9 mouse cellular contexts compared by ENCODE assay signal in the genomic region with DNA sequence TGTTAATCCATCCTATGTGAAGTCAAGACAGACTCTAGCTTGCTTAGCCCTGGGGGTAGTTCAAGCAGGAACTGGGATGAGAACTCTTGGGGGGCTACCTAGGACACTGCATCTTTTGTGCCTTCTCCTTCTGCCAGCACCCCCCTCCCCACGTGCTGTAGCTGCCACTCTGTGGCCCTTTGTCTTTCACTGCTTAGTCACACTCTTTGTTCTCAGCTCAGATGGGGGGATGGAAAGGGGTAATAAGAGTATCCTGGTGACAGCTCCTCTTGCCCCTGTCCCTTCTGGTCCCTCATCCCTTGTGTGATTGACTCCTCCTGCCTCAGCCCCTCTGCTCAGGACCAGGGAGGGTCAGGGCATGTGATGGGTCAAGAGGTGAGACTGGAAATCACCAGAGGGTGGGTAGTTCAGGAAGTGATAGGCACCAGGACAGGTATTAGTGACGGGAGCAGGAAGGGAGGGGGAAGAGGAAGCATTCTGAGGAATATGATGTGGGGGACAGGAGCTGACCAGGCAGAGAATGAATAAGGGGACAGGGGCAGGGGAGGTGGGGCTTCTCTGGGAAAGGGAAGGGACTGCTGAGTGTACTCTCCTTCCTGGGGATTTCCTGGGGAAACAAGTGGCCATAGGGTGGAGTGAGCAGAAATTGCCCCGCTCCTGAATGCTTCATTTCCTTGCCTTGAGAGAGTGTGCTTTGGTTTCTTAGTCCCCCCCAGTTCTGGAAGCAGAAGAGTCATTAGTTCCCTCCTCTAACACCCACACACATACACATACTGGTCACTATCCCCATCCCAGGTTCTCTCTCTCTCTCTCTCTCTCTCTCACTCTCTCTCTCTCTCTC. TPM values are rescaled to one million over a fixed set of nuclear protein-coding genes. Genes with fewer than 3 reads are reported as not detected.
DNase-seq lines count a peak whose midpoint lies in the region; ATAC-seq lines count a peak whose summit lies in the region.
"Had no signal": no experiment of that assay in that cellular context is flagged by ENCODE, and none has a peak within 500 bp of the region (broad histone marks: within the 10 kb centered on the region; RNA-seq: fewer than 3 reads in every experiment).

No protein-coding gene starts in this region.

- 19% methylated on average over 3 of the region's 3 CpGs for WGBS in kidney, embryonic 14.5 days
- 40% methylated on average over 3 of the region's 3 CpGs for WGBS in embryonic facial prominence, embryonic 15.5 days
- 33% methylated on average over 3 of the region's 3 CpGs for WGBS in liver, embryonic 11.5 days

- no peak overlapping the region for H3K9ac ChIP-seq in kidney, embryonic 14.5 days (ENCODE audit: low read depth, low read length)
- no peak overlapping the region for H3K9ac ChIP-seq in embryonic facial prominence, embryonic 15.5 days
- no peak overlapping the region for H3K9ac ChIP-seq in liver, embryonic 11.5 days (ENCODE audit: low read depth, low read length)

- no peaks in the 10 kb centered on the region for H3K9me3 ChIP-seq in kidney, embryonic 14.5 days (ENCODE audit: control insufficient read depth, low read length)
- H3K9me3 ChIP-seq in embryonic facial prominence, embryonic 15.5 days (replicated peaks), result no peaks in the 10 kb centered on the region
- no peaks in the 10 kb centered on the region for H3K9me3 ChIP-seq in liver, embryonic 11.5 days (ENCODE audit: control insufficient read depth, low read length)

- no peaks in the 10 kb centered on the region for H3K27me3 ChIP-seq in kidney, embryonic 14.5 days (ENCODE audit: control insufficient read depth, insufficient read depth, low read length)
- H3K27me3 ChIP-seq in embryonic facial prominence, embryonic 15.5 days, result no peaks in the 10 kb centered on the region
- peaks cover 12% of the 10 kb centered on the region for H3K27me3 ChIP-seq in liver, embryonic 11.5 days (replicated peaks; ENCODE audit: control insufficient read depth, insufficient read depth, low read length)

- H3K4me3 ChIP-seq in kidney, embryonic 14.5 days (ENCODE audit: low read length), result no peak overlapping the region
- H3K4me3 ChIP-seq in embryonic facial prominence, embryonic 15.5 days (replicated peaks), result no peak overlapping the region
- H3K4me3 ChIP-seq in liver, embryonic 11.5 days (ENCODE audit: low read depth, low read length), result no peak overlapping the region

- ATAC-seq in kidney, embryonic 14.5 days (ENCODE audit: low FRiP score, low TSS enrichment), result no peak
- no peak for ATAC-seq in embryonic facial prominence, embryonic 15.5 days (ENCODE audit: insufficient number of reproducible peaks, low FRiP score, low TSS enrichment, low read depth)
- no peak for ATAC-seq in liver, embryonic 11.5 days (replicated peaks; ENCODE audit: low FRiP score)

- peaks cover 14% of the 10 kb centered on the region for H3K36me3 ChIP-seq in kidney, embryonic 14.5 days (ENCODE audit: control insufficient read depth, insufficient read depth, low read length)
- peaks cover 13% of the 10 kb centered on the region for H3K36me3 ChIP-seq in embryonic facial prominence, embryonic 15.5 days
- peaks cover 4% of the 10 kb centered on the region; the same call in 1 of the 2 replicates for H3K36me3 ChIP-seq in liver, embryonic 11.5 days (ENCODE audit: control insufficient read depth, insufficient read depth, low read length)

- peak overlapping the region; percentile 60 for H3K27ac ChIP-seq in kidney, embryonic 14.5 days (ENCODE audit: low read depth, low read length)
- peak overlapping the region; percentile 97 for H3K27ac ChIP-seq in embryonic facial prominence, embryonic 15.5 days (replicated peaks)
- peak overlapping the region; percentile 78 for H3K27ac ChIP-seq in liver, embryonic 11.5 days (ENCODE audit: low read depth, low read length)

- peak overlapping the region; percentile 45; the same call in 1 of the 2 replicates for H3K4me2 ChIP-seq in kidney, embryonic 14.5 days (replicated peaks; ENCODE audit: low read depth, low read length)
- H3K4me2 ChIP-seq in embryonic facial prominence, embryonic 15.5 days (replicated peaks), result no peak overlapping the region
- H3K4me2 ChIP-seq in liver, embryonic 11.5 days, result peak overlapping the region; percentile 92; the same call in 1 of the 2 replicates

- H3K4me1 ChIP-seq in kidney, embryonic 14.5 days (ENCODE audit: control insufficient read depth, insufficient read depth, low read length), result peaks cover 38% of the 10 kb centered on the region
- peaks cover 74% of the 10 kb centered on the region for H3K4me1 ChIP-seq in embryonic facial prominence, embryonic 15.5 days
- H3K4me1 ChIP-seq in liver, embryonic 11.5 days (replicated peaks; ENCODE audit: control insufficient read depth, insufficient read depth, low read length), result peaks cover 34% of the 10 kb centered on the region

- intact Hi-C loops in gastrocnemius, postnatal 14 days (cut with DNase I; ENCODE audit: low total_unique reads), result no loop called here

- DNase-seq in kidney, postnatal 4 days, result no peak
- peak; percentile 44 for DNase-seq in ES-CJ7 (ENCODE audit: low read depth, low spot score)
- no peak for DNase-seq in liver, embryonic 11.5 days (ENCODE audit: low spot score)
- no peak for DNase-seq in gastrocnemius, postnatal 14 days
- DNase-seq in left cerebral cortex, adult 18-20 months (ENCODE audit: low spot score in 2 of 2), result no peak
- no peak for DNase-seq in gastrocnemius, postnatal 25 days

RNA-seq across cellular contexts. Expression of a gene that starts 1.6 kb away (rescaled TPM):
- polyA plus RNA-seq in kidney, embryonic 14.5 days (2014; fragmentation: Nextera tagmentation; extraction: Ambion mirVana), result 4.1 and 6.9 TPM in 2 replicates
- 26.0 and 26.6 TPM in 2 replicates for polyA plus RNA-seq in embryonic facial prominence, embryonic 15.5 days (2015; fragmentation: Nextera tagmentation; extraction: Ambion mirVana)
- 1.6 and 2.0 TPM in 2 replicates for polyA plus RNA-seq in liver, embryonic 11.5 days (2014; fragmentation: Nextera tagmentation; extraction: Ambion mirVana)
- 1 to 10 TPM; 2.4 to 3.1 TPM for total RNA-seq in gastrocnemius, postnatal 14 days (2021)
- total RNA-seq in left cerebral cortex, adult 18-20 months (2021), result 1 to 10 TPM; 5.9 to 8.9 TPM
- total RNA-seq in gastrocnemius, postnatal 25 days (2021), result 1 to 10 TPM in 1 of 2 experiments, under 1 TPM in 1; 0.43 to 1.4 TPM

RNA-seq across cellular contexts. Expression of a gene that starts 2.6 kb away (rescaled TPM):
- polyA plus RNA-seq in kidney, embryonic 14.5 days (2014; fragmentation: Nextera tagmentation; extraction: Ambion mirVana), result 229 and 293 TPM in 2 replicates
- polyA plus RNA-seq in embryonic facial prominence, embryonic 15.5 days (2015; fragmentation: Nextera tagmentation; extraction: Ambion mirVana), result 217 and 248 TPM in 2 replicates
- polyA plus RNA-seq in liver, embryonic 11.5 days (2014; fragmentation: Nextera tagmentation; extraction: Ambion mirVana), result 256 and 262 TPM in 2 replicates
- 100 to 1,000 TPM; 580 to 737 TPM for total RNA-seq in gastrocnemius, postnatal 14 days (2021)
- 100 to 1,000 TPM; 280 to 286 TPM for total RNA-seq in left cerebral cortex, adult 18-20 months (2021)
- 1,000 to 10,000 TPM in 1 of 2 experiments, 100 to 1,000 TPM in 1; 872 to 1,009 TPM for total RNA-seq in gastrocnemius, postnatal 25 days (2021)

RNA-seq across cellular contexts. Expression of a gene that starts 14.4 kb away (rescaled TPM):
- 30.7 and 32.1 TPM in 2 replicates for polyA plus RNA-seq in kidney, embryonic 14.5 days (2014; fragmentation: Nextera tagmentation; extraction: Ambion mirVana)
- polyA plus RNA-seq in embryonic facial prominence, embryonic 15.5 days (2015; fragmentation: Nextera tagmentation; extraction: Ambion mirVana), result 92.7 and 101 TPM in 2 replicates
- polyA plus RNA-seq in liver, embryonic 11.5 days (2014; fragmentation: Nextera tagmentation; extraction: Ambion mirVana), result 70.9 and 83.6 TPM in 2 replicates
- total RNA-seq in gastrocnemius, postnatal 14 days (2021), result 1 to 10 TPM; 6.3 to 7.1 TPM
- total RNA-seq in left cerebral cortex, adult 18-20 months (2021), result 10 to 100 TPM; 13.7 to 14.7 TPM
- 1 to 10 TPM; 3.2 to 3.9 TPM for total RNA-seq in gastrocnemius, postnatal 25 days (2021)

RNA-seq across cellular contexts. Expression of a gene that starts 21.5 kb away (rescaled TPM):
- 69.9 and 79.2 TPM in 2 replicates for polyA plus RNA-seq in kidney, embryonic 14.5 days (2014; fragmentation: Nextera tagmentation; extraction: Ambion mirVana)
- polyA plus RNA-seq in embryonic facial prominence, embryonic 15.5 days (2015; fragmentation: Nextera tagmentation; extraction: Ambion mirVana), result 75.5 and 86.7 TPM in 2 replicates
- 49.0 and 50.6 TPM in 2 replicates for polyA plus RNA-seq in liver, embryonic 11.5 days (2014; fragmentation: Nextera tagmentation; extraction: Ambion mirVana)
- 1 to 10 TPM; 5.9 to 9.4 TPM for total RNA-seq in gastrocnemius, postnatal 14 days (2021)
- 10 to 100 TPM; 64.3 to 71.8 TPM for total RNA-seq in left cerebral cortex, adult 18-20 months (2021)
- 1 to 10 TPM; 8.6 to 9.8 TPM for total RNA-seq in gastrocnemius, postnatal 25 days (2021)

RNA-seq across cellular contexts. Expression of a gene that starts 23.8 kb away (rescaled TPM):
- 3.5 and 5.7 TPM in 2 replicates for polyA plus RNA-seq in kidney, embryonic 14.5 days (2014; fragmentation: Nextera tagmentation; extraction: Ambion mirVana)
- 1.3 and 1.9 TPM in 2 replicates for polyA plus RNA-seq in embryonic facial prominence, embryonic 15.5 days (2015; fragmentation: Nextera tagmentation; extraction: Ambion mirVana)
- polyA plus RNA-seq in liver, embryonic 11.5 days (2014; fragmentation: Nextera tagmentation; extraction: Ambion mirVana), result 2,189 and 2,339 TPM in 2 replicates
- total RNA-seq in gastrocnemius, postnatal 14 days (2021), result not detected
- total RNA-seq in left cerebral cortex, adult 18-20 months (2021), result 1 to 10 TPM; 1.8 to 3.1 TPM
- total RNA-seq in gastrocnemius, postnatal 25 days (2021), result not detected
- total RNA-seq: neutrophil, adult 5-6 weeks had no signal
